Mouse (Mus musculus) midbrain, embryonic 14.5 days (tissue): ENCODE data around the gene Mex3a. TPM values are rescaled to one million over a fixed set of nuclear protein-coding genes. Genes with fewer than 3 reads are reported as not detected.

ENCODE experiments used
- ATAC-seq: fragments of 200-750 bp; cut with Nextera tagmentation; 2 replicates; pipeline ENCODE4 v1.8.0; 2017; ENCODE audit warnings: moderate number of reproducible peaks, moderate library complexity; ENCODE audit not compliant: low FRiP score, low TSS enrichment
- DNase-seq: peaks from one replicate; pipeline ENCODE4 v3.0.0-alpha.2; 2015
- H3K27ac ChIP-seq: fragments of 300-500 bp; sonication (generic); replicated peaks from 2 replicates; pipeline ENCODE4 v1.5.1; 2014; ENCODE audit warnings: mild to moderate bottlenecking, low read depth, low read length, moderate library complexity
- H3K27me3 ChIP-seq: fragments of 300-500 bp; sonication (generic); 2 replicates; pipeline ENCODE4 v1.6.1; 2014; ENCODE audit warnings: low read length, control low read depth, mixed read lengths; ENCODE audit not compliant: control insufficient read depth, insufficient read depth
- H3K36me3 ChIP-seq: fragments of 300-500 bp; sonication (generic); 2 replicates; pipeline ENCODE4 v1.6.1; 2014; ENCODE audit warnings: low read length, control low read depth; ENCODE audit not compliant: control insufficient read depth, insufficient read depth
- H3K4me1 ChIP-seq: fragments of 300-500 bp; sonication (generic); 2 replicates; pipeline ENCODE4 v1.6.1; 2014; ENCODE audit warnings: mild to moderate bottlenecking, antibody characterized with exemption, low read length, control low read depth; ENCODE audit not compliant: control insufficient read depth, insufficient read depth
- H3K4me2 ChIP-seq: fragments of 300-500 bp; sonication (generic); 2 replicates; pipeline ENCODE4 v1.6.1; 2014; ENCODE audit warnings: mild to moderate bottlenecking, low read length, moderate library complexity
- H3K4me3 ChIP-seq: fragments of 300-500 bp; sonication (generic); replicated peaks from 2 replicates; pipeline ENCODE4 v1.5.1; 2014; ENCODE audit warnings: low read depth, low read length
- H3K9ac ChIP-seq: fragments of 300-500 bp; sonication (generic); replicated peaks from 2 replicates; pipeline ENCODE4 v1.6.1; 2014; ENCODE audit warnings: mild to moderate bottlenecking, low read length, moderate library complexity
- H3K9me3 ChIP-seq: fragments of 300-500 bp; sonication (generic); 2 replicates; pipeline ENCODE4 v1.6.1; 2016; ENCODE audit warnings: low read length, control low read depth, mixed read lengths; ENCODE audit not compliant: control insufficient read depth
- WGBS: fragments of 180-500 bp; shearing (Covaris S2); extraction: QIAGEN DNeasy Blood & Tissue Kit; methylation state at CpG from one replicate; pipeline ENCODE4 v1.1.7; 2014; 5-methylcytosine and 5-hydroxymethylcytosine counted together
- polyA plus RNA-seq: library from polyadenylated mRNA; unstranded; fragments of >200 nt; fragmentation: Nextera tagmentation; extraction: Ambion mirVana; gene quantifications from 2 replicates; pipeline ENCODE4 v1.2.1, GENCODE M21; 2014

Gene Mex3a
- 50.8 and 51.8 TPM in 2 replicates for polyA plus RNA-seq

- DNase-seq = no peak
- peaks cover 26% of the 10 kb centered on the region for H3K36me3 ChIP-seq
- under 1% methylated on average over 18 of the region's 31 CpGs for WGBS
- peaks cover 62% of the 10 kb centered on the region for H3K4me1 ChIP-seq
- peak within 1 kb of the TSS; percentile 52 for H3K4me3 ChIP-seq
- H3K9ac ChIP-seq = peak within 1 kb of the TSS; percentile 98
- peak within 1 kb of the TSS; percentile 98 for H3K4me2 ChIP-seq
- no peaks in the 10 kb centered on the region for H3K9me3 ChIP-seq
- no peaks in the 10 kb centered on the region for H3K27me3 ChIP-seq
- no peak for ATAC-seq
- H3K27ac ChIP-seq = peak within 1 kb of the TSS; percentile 99
These were observed at the start of gene Mex3a for GRCm38 (mm10) chr3:88532299-88532674. Gene Mex3a, plus strand, starts transcription at chr3:88532395.

GRCm38 (mm10) chr3:88483141-88483540 is 49.1 kb upstream of the Mex3a start:
- ATAC-seq (peak; percentile 43; the same call in 1 of the 2 replicates), DNase-seq (no peak)
- peaks cover 38% of the 10 kb centered on the region for H3K27me3 ChIP-seq
- no peak overlapping the region for H3K27ac ChIP-seq
- H3K4me1 ChIP-seq = no peaks in the 10 kb centered on the region; the same call in 1 of the 2 replicates
- H3K4me3 ChIP-seq = no peak overlapping the region
- WGBS = 79% methylated on average over 8 of the region's 8 CpGs
- 0 out of 2 replicates have a peak, but pooled peaks cover 9% of the 10 kb centered on the region for H3K36me3 ChIP-seq
- no peak overlapping the region for H3K9ac ChIP-seq
- H3K4me2 ChIP-seq = no peak overlapping the region
- H3K9me3 ChIP-seq = no peaks in the 10 kb centered on the region

DNA sequence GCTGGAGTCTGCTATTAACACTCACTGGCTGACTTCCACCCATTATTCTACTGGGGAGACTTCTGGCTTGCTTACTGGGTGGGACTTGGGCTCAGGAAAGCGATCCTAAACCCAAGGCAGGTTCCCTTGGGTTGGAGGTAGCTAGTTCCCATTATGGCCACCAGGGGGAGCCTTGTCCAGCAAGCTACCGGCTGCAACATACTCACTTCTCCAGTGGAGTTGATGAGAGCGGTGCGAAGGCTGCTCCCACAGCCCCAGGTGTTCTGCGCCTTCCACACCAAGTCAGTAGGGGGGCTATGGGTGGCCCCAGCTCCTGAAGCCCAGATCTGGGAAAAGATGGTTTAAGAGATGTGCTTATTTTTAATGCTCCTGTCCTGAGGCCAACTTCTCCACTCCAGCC is 48.6 kb upstream of the Mex3a start:
- DNase-seq (peak; percentile 89), ATAC-seq (no peak; the same call in 1 of the 2 replicates)
- Histone ChIP-seq H3K9ac (no peak overlapping the region), H3K4me3 (no peak overlapping the region), H3K36me3 (0 out of 2 replicates have a peak, but pooled peaks cover 9% of the 10 kb centered on the region), H3K9me3 (no peaks in the 10 kb centered on the region), H3K27ac (no peak overlapping the region), H3K27me3 (peaks cover 38% of the 10 kb centered on the region), H3K4me1 (no peaks in the 10 kb centered on the region; the same call in 1 of the 2 replicates), H3K4me2 (no peak overlapping the region)
- WGBS = 2% methylated on average over 5 of the region's 5 CpGs

GRCm38 (mm10) chr3:88484597-88485316 is 47.4 kb upstream of the Mex3a start:
- H3K9me3 ChIP-seq = no peaks in the 10 kb centered on the region
- DNase-seq (peak; percentile 38), ATAC-seq (no peak)
- 0 out of 2 replicates have a peak, but pooled peaks cover 9% of the 10 kb centered on the region for H3K36me3 ChIP-seq
- WGBS = 7% methylated on average over 39 of the region's 39 CpGs
- peaks cover 38% of the 10 kb centered on the region for H3K27me3 ChIP-seq
- peak overlapping the region; percentile 33 for H3K4me2 ChIP-seq
- H3K9ac ChIP-seq = no peak overlapping the region; the same call in 1 of the 2 replicates
- no peaks in the 10 kb centered on the region; the same call in 1 of the 2 replicates for H3K4me1 ChIP-seq
- H3K27ac ChIP-seq = no peak overlapping the region
- H3K4me3 ChIP-seq = peak overlapping the region; percentile 1; the same call in 1 of the 2 replicates

- no peak overlapping the region for H3K9ac ChIP-seq
- H3K4me3 ChIP-seq = no peak overlapping the region
- H3K36me3 ChIP-seq = 0 out of 2 replicates have a peak, but pooled peaks cover 9% of the 10 kb centered on the region
- ATAC-seq (no peak), DNase-seq (no peak)
- no peaks in the 10 kb centered on the region; the same call in 1 of the 2 replicates for H3K4me1 ChIP-seq
- peaks cover 38% of the 10 kb centered on the region for H3K27me3 ChIP-seq
- no peak overlapping the region for H3K4me2 ChIP-seq
- 67% methylated on average over 5 of the region's 5 CpGs for WGBS
- H3K9me3 ChIP-seq = no peaks in the 10 kb centered on the region
- no peak overlapping the region for H3K27ac ChIP-seq
These were observed 46.2 kb upstream of the Mex3a start for GRCm38 (mm10) chr3:88486043-88486442.

- Histone ChIP-seq H3K27me3 (peaks cover 38% of the 10 kb centered on the region), H3K4me2 (no peak overlapping the region), H3K4me1 (no peaks in the 10 kb centered on the region; the same call in 1 of the 2 replicates), H3K9me3 (no peaks in the 10 kb centered on the region), H3K4me3 (no peak overlapping the region), H3K36me3 (0 out of 2 replicates have a peak, but pooled peaks cover 9% of the 10 kb centered on the region), H3K9ac (no peak overlapping the region), H3K27ac (no peak overlapping the region)
- ATAC-seq = no peak
- 81% methylated on average over 4 of the region's 4 CpGs for WGBS
- no peak for DNase-seq
These were observed 45.3 kb upstream of the Mex3a start for GRCm38 (mm10) chr3:88486887-88487286.

GRCm38 (mm10) chr3:88487396-88487795 is 44.8 kb upstream of the Mex3a start:
- DNase-seq (no peak), ATAC-seq (no peak)
- WGBS = 94% methylated on average over 1 of the region's 1 CpGs
- Histone ChIP-seq H3K27ac (no peak overlapping the region), H3K9ac (no peak overlapping the region), H3K4me3 (no peak overlapping the region), H3K36me3 (0 out of 2 replicates have a peak, but pooled peaks cover 9% of the 10 kb centered on the region), H3K4me2 (no peak overlapping the region), H3K4me1 (peaks cover 2% of the 10 kb centered on the region), H3K27me3 (peaks cover 37% of the 10 kb centered on the region), H3K9me3 (no peaks in the 10 kb centered on the region)

GRCm38 (mm10) chr3:88493706-88494582 is 38.3 kb upstream of the Mex3a start:
- Histone ChIP-seq H3K9me3 (no peaks in the 10 kb centered on the region), H3K9ac (no peak overlapping the region), H3K4me1 (peaks cover 13% of the 10 kb centered on the region), H3K27me3 (no peaks in the 10 kb centered on the region), H3K36me3 (no peaks in the 10 kb centered on the region), H3K4me3 (no peak overlapping the region), H3K27ac (no peak overlapping the region), H3K4me2 (no peak overlapping the region; the same call in 1 of the 2 replicates)
- DNase-seq = no peak
- 78% methylated on average over 11 of the region's 11 CpGs for WGBS
- no peak for ATAC-seq
